Mouse (Mus musculus) CD4-positive, CD25-positive, alpha-beta regulatory T cell, adult 2 months (primary cell): Measurements from ENCODE around the gene Nrxn3.

ENCODE experiments used
- DNase-seq: peaks from one replicate; pipeline ENCODE4 v3.0.0-alpha.2; 2012; ENCODE audit warnings: low read depth, low spot score

The Nrxn3 gene

DNA sequence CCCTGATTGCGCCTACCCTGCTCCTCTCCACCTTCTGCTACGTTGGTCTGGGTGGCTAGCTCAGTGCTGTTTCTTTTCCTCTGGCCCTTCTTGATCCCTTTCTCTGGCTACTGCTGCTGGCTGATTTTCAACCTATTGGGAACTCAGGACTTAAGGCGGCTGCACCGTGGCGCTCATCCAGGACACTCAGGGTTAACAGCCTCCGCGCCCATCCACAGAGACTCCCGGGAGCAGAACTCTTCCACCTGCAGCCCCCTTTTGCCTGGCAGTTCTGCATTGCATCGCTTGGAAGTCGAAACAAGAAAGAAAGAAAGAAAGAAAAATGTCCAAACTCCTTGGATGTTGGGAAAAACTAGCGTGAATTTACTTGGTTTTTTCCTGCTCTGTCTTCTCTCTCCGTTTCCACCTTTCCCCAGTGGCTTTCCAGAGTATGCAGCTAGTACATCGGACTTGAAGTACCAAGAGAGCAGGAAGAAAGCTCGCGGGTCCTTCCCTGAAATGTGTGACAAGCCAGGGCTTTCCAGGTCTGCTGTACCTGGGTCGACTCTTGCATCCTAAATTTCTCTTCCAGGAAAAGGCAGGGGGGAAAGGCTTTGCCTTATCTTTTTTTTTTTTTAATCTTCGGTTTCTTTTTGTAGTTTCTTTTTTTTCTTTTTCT, 1090.0 kb downstream of the Nrxn3 start:
- DNase-seq, result no peak

DNA sequence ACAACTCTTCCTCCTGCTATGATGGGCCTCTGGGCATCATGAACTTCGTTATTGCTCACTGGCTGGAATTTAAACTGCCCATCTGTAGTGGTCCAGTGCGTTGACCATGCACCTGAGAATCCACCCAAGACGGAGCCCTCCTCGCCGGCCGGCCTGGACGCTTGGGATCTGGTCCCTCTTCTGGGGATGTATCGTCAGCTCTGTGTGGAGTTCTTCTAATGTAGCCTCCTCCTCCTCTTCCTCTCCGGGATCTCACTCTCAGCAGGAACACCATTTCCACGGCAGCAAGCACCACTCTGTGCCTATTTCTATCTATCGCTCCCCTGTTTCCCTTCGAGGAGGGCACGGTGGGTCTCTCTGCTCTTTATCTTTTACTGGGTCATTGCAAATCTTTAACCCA, 1090.6 kb downstream of the Nrxn3 start:
- no peak for DNase-seq

DNA sequence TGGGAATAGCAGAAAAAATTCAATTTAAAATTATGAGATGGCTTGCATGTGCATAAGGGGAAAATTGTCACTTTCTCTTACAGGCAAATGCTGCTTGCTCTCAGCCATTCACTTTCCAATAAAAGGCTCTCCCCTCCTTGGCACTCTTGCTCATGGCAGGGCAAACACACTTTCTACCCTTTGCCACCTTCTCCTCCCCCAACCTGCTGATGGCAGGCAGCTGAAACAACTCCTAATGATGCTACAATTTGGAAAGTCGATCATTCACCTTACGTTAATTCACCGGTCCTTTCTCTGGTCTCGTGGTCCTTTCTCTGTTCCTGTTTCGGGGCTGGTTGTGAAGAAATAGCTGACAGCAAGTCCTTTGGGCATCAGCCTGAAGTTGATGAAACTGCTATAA, 1091.0 kb downstream of the Nrxn3 start:
- no peak for DNase-seq

DNA sequence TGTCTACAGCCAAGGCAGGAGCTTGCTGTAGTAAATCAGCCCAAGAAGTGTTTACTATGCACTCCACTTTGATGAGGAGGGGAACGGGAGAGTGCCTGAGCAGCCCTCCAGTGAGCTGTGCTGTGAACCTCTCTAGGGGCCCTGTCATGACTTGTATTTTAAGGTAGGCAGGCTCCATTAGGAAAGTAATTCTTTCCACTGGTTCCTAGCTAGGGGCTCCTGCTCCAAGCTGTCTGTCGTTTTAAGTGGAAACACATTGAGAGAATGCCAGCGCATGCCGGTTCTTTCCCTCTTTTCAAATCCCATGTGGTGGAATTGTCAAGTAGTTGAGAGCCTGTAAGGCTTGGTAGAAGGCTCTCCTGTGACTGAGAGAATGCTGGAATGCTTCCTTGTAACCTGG, 1091.9 kb downstream of the Nrxn3 start:
- no peak for DNase-seq

DNA sequence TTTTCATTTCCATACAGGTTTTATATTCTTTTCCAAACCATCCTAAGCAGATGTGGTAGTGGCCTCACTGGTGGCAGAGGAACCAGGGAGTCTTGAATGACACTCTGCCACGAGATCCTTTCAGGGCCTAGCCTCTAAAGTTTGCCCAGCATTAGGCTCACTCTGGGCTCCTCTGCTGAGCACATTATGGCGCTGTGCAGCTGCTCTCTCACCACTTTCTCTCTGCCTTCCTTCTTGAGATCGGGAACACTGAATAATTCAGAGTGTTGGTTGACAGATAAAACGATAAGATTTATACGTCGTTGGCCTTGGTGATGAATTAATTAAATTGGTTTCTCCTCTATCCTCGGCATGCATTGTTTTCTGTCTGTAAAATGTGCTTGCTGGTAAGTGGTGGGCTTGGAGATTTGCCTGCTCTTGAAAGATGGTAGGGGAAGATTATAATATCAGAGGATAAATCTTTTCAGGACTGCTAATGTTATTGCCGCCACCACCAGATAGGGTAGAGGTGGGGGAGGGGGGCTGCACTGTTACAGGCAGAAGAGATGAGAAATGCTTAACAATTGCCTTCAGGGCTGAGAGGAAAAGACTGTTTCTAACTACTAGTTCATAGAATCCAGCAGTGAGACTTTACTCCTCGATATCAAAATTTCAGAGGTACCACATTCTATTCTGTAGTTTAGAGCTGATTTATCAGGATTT, 1094.5 kb downstream of the Nrxn3 start:
- no peak for DNase-seq

DNA sequence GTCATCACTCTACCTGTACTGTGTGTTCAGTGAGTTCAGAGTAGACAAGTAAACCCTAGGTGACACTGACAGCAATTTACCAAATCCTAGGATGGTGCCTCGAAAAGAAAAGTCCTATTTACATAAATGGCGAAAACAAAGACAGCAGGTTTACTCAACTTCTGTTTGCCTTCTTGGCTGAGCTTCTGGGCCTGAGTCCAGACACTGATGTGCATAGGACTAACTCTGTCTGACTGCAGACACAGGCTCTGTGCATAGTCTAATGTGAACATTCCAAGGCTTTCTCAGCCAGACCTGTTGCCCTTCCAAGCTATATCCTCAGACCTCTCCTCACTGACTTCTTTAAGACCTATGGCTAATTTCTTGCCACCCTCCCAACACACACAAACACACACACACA, 1095.5 kb downstream of the Nrxn3 start:
- DNase-seq, result no peak

DNA sequence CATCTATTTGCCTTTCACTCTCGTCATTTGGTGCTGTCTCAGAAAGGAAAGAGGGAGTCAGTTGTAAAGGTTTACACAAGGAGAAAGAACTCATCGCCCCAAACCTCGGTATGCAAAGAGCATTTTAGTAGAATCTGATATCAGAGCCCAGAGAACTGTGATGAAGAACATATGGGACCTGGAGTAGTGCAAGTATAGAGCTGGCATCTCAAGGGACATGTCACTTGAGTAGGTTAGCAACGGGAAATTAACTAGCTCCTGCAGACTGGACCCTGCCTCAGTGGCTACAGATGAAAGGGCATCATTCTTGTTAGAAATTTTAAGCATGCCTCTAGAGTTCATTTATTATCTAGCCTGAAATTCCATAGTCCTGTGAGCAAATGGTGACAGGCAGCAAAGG, 1099.5 kb downstream of the Nrxn3 start:
- no peak for DNase-seq

DNA sequence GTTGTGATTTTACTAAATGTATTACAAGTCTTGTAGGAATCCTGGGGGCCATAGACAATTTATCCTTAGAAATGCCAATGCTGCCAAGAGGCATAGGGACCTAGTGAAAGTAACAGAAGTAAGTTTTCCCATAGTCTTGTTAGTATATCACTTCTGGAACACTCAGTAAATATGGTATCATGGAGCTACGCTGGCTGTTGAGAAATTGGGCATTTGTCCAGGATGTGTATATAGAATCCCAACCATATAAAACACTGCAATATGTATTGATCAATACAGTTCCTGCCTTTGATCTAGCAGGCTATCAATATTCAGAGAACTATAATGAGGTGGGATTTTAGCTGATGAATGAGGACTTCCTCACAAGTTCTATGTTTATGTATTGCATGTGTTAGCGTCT, 1107.3 kb downstream of the Nrxn3 start:
- DNase-seq, result no peak

DNA sequence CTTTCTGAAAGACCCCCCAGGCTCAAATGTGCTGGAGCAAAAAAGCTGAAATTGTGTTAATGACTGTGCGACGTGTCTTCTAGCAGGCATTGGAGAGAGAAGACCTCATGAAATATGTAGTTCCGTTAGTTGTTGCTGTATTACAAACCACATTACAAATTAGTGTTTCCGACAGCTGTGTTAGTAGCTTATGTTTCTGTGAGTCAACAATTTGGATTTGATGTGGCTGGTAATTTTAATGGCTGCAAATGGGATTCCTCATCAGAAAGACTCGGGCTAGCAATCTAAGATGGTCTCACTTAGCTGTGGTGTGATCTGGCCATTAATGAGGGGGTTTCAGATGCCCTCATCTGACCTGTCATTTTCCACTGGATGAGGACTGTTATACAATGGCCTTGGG, 1107.7 kb downstream of the Nrxn3 start:
- DNase-seq, result no peak

DNA sequence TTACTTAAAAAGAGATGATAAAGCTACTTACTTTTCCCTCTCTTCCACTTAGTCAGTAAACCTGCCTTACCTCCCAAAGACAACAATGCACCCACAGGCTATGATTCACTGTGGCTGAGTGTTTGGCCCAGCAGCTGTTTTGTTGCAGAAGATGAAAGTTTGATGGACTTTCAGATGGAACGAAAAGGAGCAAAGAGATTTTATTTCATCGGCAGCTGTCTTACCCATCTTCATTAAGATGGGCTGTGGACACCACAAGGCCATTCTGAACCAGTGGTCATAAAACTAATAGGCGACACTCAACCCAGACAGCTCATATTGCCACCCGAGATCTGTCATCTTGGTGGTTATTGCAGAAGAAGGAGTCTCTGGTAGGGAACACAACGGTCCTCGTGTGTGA, 1108.6 kb downstream of the Nrxn3 start:
- no peak for DNase-seq

DNA sequence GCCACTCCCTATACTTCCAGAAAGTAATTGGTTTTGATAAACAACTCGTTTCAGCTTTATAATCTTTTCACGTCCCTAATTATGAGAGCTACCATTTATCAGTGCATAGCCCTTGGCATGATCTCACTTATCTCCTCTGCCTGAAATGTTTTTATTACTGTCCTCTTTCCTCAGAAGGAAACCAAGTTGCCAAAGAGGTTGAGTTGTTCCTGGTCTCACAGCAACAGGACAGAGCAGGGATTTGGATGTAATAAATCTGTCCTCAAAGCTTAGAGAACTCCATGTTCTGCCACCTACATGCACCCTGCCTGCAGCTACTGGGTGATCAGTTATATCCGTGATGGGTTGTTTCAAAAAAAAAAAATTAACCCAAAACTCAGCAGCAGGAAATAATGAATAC, 1113.6 kb downstream of the Nrxn3 start:
- no peak for DNase-seq

DNA sequence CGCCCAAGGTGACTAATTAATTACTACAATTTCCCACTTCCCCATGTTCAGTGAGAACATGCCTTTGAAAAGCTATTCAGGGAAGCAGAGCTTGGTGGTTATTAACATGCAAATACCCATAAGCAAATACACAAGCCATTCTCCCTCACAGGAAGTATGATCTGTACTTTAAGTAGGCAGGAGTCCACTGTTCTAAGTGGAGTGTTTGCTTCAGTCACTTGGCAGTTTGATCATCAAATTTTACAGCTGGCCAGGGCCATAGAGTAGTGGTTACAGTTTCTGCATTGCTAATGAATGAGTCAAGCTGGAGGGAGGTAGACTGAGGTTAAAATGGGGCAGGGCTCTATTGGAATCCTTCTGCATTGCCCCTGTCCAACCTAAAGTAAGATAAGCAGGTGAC, 1120.2 kb downstream of the Nrxn3 start:
- DNase-seq, result no peak

DNA sequence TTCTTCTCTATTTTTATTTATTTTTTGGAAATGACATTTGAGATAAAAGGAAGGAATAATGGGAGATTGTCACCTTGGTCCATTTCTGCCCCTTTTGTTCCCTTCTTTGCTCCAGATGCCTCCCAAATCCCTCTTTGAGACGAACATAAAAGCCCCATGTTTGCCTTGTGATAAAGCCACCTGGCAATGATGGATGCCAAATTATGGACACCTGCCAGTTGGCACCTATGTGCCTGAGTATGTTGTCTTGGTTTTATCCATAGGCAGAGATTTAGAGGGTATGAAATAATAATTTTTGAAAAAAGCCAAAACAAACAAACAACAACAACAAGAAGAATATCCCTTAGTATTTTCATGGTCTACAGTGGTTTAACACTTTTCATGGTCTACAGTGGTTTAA, 1125.4 kb downstream of the Nrxn3 start:
- no peak for DNase-seq

DNA sequence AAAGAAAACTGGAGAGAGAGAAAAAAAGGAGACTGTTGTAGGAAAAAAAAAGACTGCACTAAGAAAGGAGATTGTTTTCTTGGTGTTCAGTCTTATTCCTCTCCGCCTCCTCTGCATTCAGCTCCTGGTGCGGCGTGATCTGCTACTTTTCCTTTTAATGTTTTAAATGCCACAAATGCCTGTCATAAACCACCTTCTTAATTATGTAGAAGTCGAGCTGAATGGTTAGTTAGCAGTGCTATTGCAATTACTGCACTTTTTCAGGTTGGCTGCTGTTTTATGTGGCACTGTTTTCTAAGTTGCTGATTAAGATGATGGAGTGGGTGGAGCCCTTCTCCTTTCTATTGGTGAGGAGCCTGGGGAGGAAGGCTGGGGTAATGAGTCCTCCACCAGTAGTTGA, 1131.7 kb downstream of the Nrxn3 start:
- no peak for DNase-seq

DNA sequence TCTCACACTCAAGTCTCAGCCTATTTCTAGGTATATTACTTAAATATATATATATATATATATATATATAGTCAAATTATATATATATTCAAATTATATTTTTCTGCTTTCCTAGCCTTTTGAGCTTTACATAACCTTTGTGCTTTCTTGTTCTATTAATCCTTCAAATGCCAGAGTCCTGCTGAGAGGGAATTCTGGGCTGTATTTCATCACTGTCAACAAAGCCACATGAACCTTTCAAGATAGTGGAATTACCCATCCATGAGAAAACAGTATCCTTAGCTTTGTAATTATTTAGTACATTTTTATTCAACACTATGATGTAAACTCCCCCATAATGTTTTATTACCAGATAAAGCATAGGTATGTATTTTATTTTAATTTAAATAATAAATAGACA, 1144.4 kb downstream of the Nrxn3 start:
- no peak for DNase-seq

DNA sequence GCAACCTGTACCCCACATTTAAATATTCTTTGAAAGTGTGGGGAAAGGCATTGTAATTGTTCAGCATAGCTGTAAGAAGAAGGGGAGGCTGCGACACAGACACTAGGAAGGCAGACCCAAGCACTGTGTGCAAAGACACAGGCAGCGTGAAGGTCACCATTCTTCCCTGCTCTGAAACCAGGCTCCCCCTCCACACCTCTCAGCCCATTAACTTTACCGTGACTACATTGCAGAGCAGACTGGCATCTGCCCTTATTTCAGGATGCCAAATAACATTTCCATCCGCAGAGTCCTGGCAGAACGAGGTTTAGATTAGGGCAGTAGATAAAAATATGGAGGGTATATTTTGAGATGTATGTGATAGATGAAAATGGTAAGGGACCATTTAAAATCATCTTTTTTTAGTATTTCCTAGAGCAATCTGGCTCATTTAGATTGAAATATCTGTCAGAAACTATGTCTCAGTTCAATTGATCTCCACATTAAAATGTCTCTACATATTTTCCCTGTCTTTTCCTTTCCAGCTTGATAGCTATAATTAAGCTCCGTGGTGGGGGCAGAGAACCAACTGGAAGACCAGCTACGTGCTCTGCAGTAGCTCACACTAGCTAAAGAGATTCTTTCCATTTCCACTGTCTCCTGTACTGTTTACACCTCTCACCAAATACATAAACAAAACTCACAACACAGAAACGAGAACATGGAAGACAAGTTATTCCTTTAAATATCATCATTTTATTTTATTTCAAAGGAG, 1160.1 kb downstream of the Nrxn3 start:
- no peak for DNase-seq

DNA sequence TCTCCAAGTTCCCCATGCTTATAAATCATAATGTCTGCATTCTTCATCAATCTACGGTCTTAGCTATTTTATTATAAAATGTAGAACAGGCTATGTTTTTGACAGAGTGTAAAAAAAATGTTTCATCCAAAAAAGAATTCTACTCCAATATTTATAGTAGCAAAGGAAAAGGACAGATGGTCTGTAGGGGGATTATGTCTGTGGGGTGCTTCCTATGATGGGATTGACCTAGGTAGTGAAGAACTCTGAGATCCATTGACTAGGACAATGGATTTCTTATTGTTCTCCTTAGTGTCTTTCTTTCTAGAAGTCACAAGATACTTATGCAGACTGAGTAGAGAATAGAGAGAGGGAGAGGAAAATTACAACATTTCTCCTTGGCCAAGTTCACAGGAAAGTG, 1161.9 kb downstream of the Nrxn3 start:
- no peak for DNase-seq

DNA sequence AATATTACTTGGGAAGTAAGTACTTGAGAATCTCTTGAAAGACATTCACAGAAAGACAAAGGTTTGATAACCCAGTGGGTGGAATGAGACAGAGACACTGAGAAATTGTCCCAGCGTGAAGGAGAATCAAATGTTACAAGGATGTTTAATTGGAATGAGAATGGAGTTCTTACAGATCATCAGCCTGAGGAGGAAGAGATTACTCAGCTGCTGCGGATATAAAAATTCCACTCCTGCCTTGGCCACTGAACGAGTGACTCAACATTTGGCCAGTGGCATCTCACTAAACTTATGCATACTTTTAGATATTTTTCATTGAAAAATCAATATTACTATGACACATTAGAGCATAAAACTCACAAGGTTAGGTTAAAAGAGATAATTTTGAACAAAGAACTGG, 1166.0 kb downstream of the Nrxn3 start:
- no peak for DNase-seq

DNA sequence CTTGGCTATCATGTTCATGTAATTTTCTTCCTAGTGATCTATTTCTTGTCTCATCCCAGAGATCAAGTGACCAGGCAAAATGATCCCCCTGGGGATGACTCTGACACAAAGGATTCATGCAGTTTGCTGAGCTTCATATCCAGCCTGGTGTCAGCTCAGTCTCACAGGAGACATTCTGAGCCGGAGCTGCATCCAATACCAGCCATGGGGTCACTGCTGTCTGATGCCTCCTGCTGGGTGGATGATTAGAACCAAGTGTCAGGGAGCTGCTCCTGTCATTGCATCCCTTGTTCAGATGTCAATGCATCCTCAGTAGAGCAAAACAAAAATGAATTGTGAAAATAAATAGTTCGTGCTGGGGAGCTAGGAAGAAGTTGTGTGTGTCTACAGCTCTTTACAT, 1174.2 kb downstream of the Nrxn3 start:
- DNase-seq, result no peak

DNA sequence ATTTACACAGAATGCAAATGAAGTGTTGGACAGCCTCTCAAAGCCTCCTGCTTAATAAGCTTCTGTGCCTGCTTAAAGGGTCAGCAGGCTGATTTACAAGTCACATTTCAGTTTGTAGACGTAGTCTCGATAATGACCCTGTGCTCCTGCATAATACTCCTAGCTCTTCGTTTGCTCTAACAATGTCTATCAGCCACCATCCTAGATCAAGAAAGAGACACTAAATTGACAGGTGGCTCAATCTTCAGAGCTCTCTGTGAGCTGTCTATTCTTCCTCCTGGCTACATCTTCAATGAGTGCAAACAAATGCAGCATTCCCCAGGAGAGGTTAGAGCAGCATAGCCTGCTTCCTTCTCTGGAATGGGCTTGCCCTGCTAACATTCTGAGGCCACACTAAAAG, 1186.9 kb downstream of the Nrxn3 start:
- DNase-seq, result no peak

DNA sequence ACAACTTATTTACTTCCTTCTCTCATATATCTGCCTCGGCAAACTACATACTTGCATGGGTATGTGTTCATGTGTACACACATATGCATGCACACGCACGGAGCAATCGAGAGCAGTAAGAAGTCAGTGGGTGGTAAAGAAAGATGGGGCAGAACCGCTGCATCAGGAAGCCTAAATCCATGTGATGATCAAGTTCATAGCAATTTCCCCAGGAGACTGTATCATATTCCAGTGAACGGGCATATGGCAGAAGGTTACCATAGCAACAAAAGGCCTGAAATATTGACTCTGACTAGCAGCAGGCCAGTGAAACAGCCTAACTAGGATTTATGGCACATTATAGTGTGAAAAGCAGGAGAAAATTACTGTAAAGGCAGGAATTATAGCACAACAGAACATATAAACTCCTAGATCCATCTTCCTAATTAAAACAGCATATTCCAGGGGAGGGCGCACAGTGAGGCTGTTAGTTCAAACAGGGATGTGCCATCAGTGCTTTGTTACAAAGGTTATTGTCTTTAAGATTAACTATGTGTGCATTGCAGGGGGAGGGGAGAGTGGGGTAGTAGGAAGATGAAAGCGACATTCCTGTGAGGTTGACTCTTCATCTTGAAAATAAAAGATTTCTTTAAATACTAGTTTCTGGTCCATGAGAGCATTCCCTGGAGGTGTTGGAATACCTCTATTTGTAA, 1195.6 kb downstream of the Nrxn3 start:
- DNase-seq, result no peak

DNA sequence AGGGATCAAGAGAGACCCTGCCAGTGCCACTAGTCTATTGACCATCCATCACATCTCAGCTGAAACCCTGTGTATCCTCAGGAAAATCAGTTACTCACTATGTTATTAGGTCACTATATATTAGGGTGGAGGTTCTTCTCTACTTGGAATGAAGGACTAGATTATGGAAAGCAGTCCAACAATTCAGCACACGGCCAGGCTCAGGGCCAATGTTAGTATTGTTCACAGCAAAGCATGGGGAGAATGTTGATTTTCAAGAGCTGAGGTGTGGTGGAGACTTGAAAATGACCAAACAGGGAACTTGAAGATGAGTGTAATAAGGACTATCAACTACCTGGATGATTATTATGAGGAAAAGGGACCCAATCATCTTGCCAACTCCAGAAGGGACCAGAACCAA, 1209.7 kb downstream of the Nrxn3 start:
- no peak for DNase-seq
